Mouse (Mus musculus): ENCODE measurements around the gene Naa80. TPM values are rescaled to one million over a fixed set of nuclear protein-coding genes. Genes with fewer than 3 reads are reported as not detected.

Gene Naa80
- total RNA-seq, 2 experiments from 2014 or later = 17.7 to 20.6 TPM

GRCm38 (mm10) chr9:107618778-107619545, 40.3 kb downstream of the Naa80 start:
- DNase-seq = peak; percentile 65

- DNase-seq = no peak
Measured at GRCm38 (mm10) chr9:107619546-107619879, 40.8 kb downstream of the Naa80 start.

- DNase-seq = no peak
Measured at GRCm38 (mm10) chr9:107620954-107621353, 42.3 kb downstream of the Naa80 start.

GRCm38 (mm10) chr9:107624539-107624938, 45.9 kb downstream of the Naa80 start:
- no peak for DNase-seq

GRCm38 (mm10) chr9:107624951-107625350, 46.3 kb downstream of the Naa80 start:
- DNase-seq = no peak

GRCm38 (mm10) chr9:107625351-107626128, 46.9 kb downstream of the Naa80 start:
- no peak for DNase-seq

- DNase-seq = no peak
Measured at GRCm38 (mm10) chr9:107626158-107626843, 47.6 kb downstream of the Naa80 start.

GRCm38 (mm10) chr9:107626844-107627277, 48.2 kb downstream of the Naa80 start:
- peak; percentile 89 for DNase-seq

- no peak for DNase-seq
Measured at GRCm38 (mm10) chr9:107627387-107628255, 48.9 kb downstream of the Naa80 start.

- peak; percentile 53 for DNase-seq
Measured at GRCm38 (mm10) chr9:107628721-107629410, 50.2 kb downstream of the Naa80 start.

GRCm38 (mm10) chr9:107629411-107629730, 50.7 kb downstream of the Naa80 start:
- no peak for DNase-seq

- DNase-seq = no peak
Measured at GRCm38 (mm10) chr9:107629901-107630425, 51.3 kb downstream of the Naa80 start.

- DNase-seq = no peak
Measured at GRCm38 (mm10) chr9:107630576-107630975, 51.9 kb downstream of the Naa80 start.

- DNase-seq = no peak
Measured at GRCm38 (mm10) chr9:107631311-107631826, 52.7 kb downstream of the Naa80 start.

GRCm38 (mm10) chr9:107631861-107632260, 53.2 kb downstream of the Naa80 start:
- no peak for DNase-seq

- DNase-seq = peak; percentile 60
Measured at GRCm38 (mm10) chr9:107632478-107632877, 53.8 kb downstream of the Naa80 start.

- DNase-seq = peak; percentile 88
Measured at GRCm38 (mm10) chr9:107633091-107633660, 54.5 kb downstream of the Naa80 start.
